Mouse (Mus musculus): Measurements from ENCODE around the gene Spint1. TPM values are rescaled to one million over a fixed set of nuclear protein-coding genes. Genes with fewer than 3 reads are reported as not detected.

Gene Spint1
- total and polyA plus RNA-seq, 3 experiments: not detected

GRCm38 (mm10) chr2:119196316-119197108, 40.6 kb upstream of the Spint1 start:
- Histone ChIP-seq H3K4me3 (ENCODE audit: control insufficient read depth in 1 of 2, insufficient read depth in 1 of 2, low read depth in 2 of 2, low read length in 2 of 2) (no peak overlapping the region), H3K27me3 (ENCODE audit: control insufficient read depth in 1 of 2, insufficient read depth in 2 of 2, low read length in 2 of 2) (no peaks in the 10 kb centered on the region), H3K27ac (ENCODE audit: control insufficient read depth, low read depth, low read length) (no peak overlapping the region), H3K9ac (ENCODE audit: control insufficient read depth, low read depth, low read length, poor library complexity, severe bottlenecking) (no peak overlapping the region), H3K79me2 (ENCODE audit: control insufficient read depth, insufficient read depth, low read length, poor library complexity) (no peaks in the 10 kb centered on the region), H3K4me1 (ENCODE audit: control insufficient read depth in 1 of 2, insufficient read depth in 2 of 2, low read length in 2 of 2) (peaks cover 0 to 3% of the 10 kb centered on the region in 2 experiments; a peak in 2 of 4 replicates), H3K9me3 (replicated peaks; ENCODE audit: insufficient read depth, low read length) (no peaks in the 10 kb centered on the region), H3K36me3 (ENCODE audit: control insufficient read depth in 1 of 2, insufficient read depth in 2 of 2, low read length in 2 of 2) (peaks cover 0 to 3% of the 10 kb centered on the region in 2 experiments; a peak in 1 of 4 replicates)
- no peak for DNase-seq (ENCODE audit: low read depth, low spot score)
- no peak for TF ChIP-seq ELF1 (IDR thresholded peaks at IDR 0.05; ENCODE audit: low read depth, low read length)
- TF ChIP-seq GATA1 (IDR thresholded peaks at IDR 0.05; ENCODE audit: low read depth, low read length): 0 out of 2 replicates have a peak, but pooled peaks have one; percentile 34
- TF ChIP-seq CHD2 (IDR thresholded peaks at IDR 0.05; ENCODE audit: low read length): no peak

GRCm38 (mm10) chr2:119197493-119197892, 39.7 kb upstream of the Spint1 start:
- Histone ChIP-seq H3K27me3 (ENCODE audit: control insufficient read depth in 1 of 2, insufficient read depth in 2 of 2, low read length in 2 of 2) (no peaks in the 10 kb centered on the region), H3K4me1 (ENCODE audit: control insufficient read depth in 1 of 2, insufficient read depth in 2 of 2, low read length in 2 of 2) (peaks cover 0 to 3% of the 10 kb centered on the region in 2 experiments; a peak in 2 of 4 replicates), H3K36me3 (ENCODE audit: control insufficient read depth in 1 of 2, insufficient read depth in 2 of 2, low read length in 2 of 2) (peaks cover 0 to 3% of the 10 kb centered on the region in 2 experiments; a peak in 1 of 4 replicates), H3K79me2 (ENCODE audit: control insufficient read depth, insufficient read depth, low read length, poor library complexity) (no peaks in the 10 kb centered on the region), H3K4me3 (ENCODE audit: control insufficient read depth in 1 of 2, insufficient read depth in 1 of 2, low read depth in 2 of 2, low read length in 2 of 2) (no peak overlapping the region), H3K9me3 (replicated peaks; ENCODE audit: insufficient read depth, low read length) (no peaks in the 10 kb centered on the region), H3K27ac (ENCODE audit: control insufficient read depth, low read depth, low read length) (no peak overlapping the region), H3K9ac (ENCODE audit: control insufficient read depth, low read depth, low read length, poor library complexity, severe bottlenecking) (no peak overlapping the region)
- no peak for DNase-seq (ENCODE audit: low read depth, low spot score)
- TF ChIP-seq MYB (IDR thresholded peaks at IDR 0.05; ENCODE audit: low read depth, low read length): no peak

GRCm38 (mm10) chr2:119198049-119198448, 39.1 kb upstream of the Spint1 start:
- no peak for TF ChIP-seq UBTF (IDR thresholded peaks at IDR 0.05; ENCODE audit: borderline replicate concordance, insufficient read depth, low read depth, low read length)
- TF ChIP-seq EP300 (IDR thresholded peaks at IDR 0.05; ENCODE audit: low read depth in 1 of 2, low read length in 2 of 2): no peak
- no peak for TF ChIP-seq POLR2AphosphoS2 (IDR thresholded peaks at IDR 0.05; ENCODE audit: low read length)
- TF ChIP-seq RCOR1 (IDR thresholded peaks at IDR 0.05; ENCODE audit: low read depth, low read length): no peak
- TF ChIP-seq MAZ (IDR thresholded peaks at IDR 0.05; ENCODE audit: low read depth, low read length): no peak
- no peak for TF ChIP-seq E2F4 (IDR thresholded peaks at IDR 0.05; ENCODE audit: borderline replicate concordance, low read depth, low read length)
- TF ChIP-seq ZC3H11A (IDR thresholded peaks at IDR 0.05; ENCODE audit: low read depth, low read length): no peak
- TF ChIP-seq GABPA (IDR thresholded peaks at IDR 0.05; ENCODE audit: low read depth, low read length): no peak
- no peak for TF ChIP-seq CHD2 (IDR thresholded peaks at IDR 0.05; ENCODE audit: low read length)
- no peak for TF ChIP-seq USF1 (IDR thresholded peaks at IDR 0.05; ENCODE audit: low read depth, low read length)
- no peak for TF ChIP-seq ELF1 (IDR thresholded peaks at IDR 0.05; ENCODE audit: low read depth, low read length)
- no peak for TF ChIP-seq NELFE (IDR thresholded peaks at IDR 0.05; ENCODE audit: low read depth, low read length)
- no peak for TF ChIP-seq TCF12 (IDR thresholded peaks at IDR 0.05; ENCODE audit: low read depth, low read length)
- TF ChIP-seq BHLHE40 (IDR thresholded peaks at IDR 0.05; ENCODE audit: borderline replicate concordance, low read depth, low read length): no peak
- DNase-seq (ENCODE audit: low read depth, low spot score): no peak

More at GRCm38 (mm10) chr2:119198049-119198448, 39.1 kb upstream of the Spint1 start:
- Histone ChIP-seq H3K27ac (ENCODE audit: control insufficient read depth, low read depth, low read length) (no peak overlapping the region), H3K9me3 (replicated peaks; ENCODE audit: insufficient read depth, low read length) (no peaks in the 10 kb centered on the region), H3K4me3 (ENCODE audit: control insufficient read depth in 1 of 2, insufficient read depth in 1 of 2, low read depth in 2 of 2, low read length in 2 of 2) (no peak overlapping the region), H3K4me1 (ENCODE audit: control insufficient read depth in 1 of 2, insufficient read depth in 2 of 2, low read length in 2 of 2) (peaks cover 0 to 3% of the 10 kb centered on the region in 2 experiments; a peak in 2 of 4 replicates), H3K27me3 (ENCODE audit: control insufficient read depth in 1 of 2, insufficient read depth in 2 of 2, low read length in 2 of 2) (no peaks in the 10 kb centered on the region), H3K9ac (ENCODE audit: control insufficient read depth, low read depth, low read length, poor library complexity, severe bottlenecking) (no peak overlapping the region), H3K36me3 (ENCODE audit: control insufficient read depth in 1 of 2, insufficient read depth in 2 of 2, low read length in 2 of 2) (peaks cover 0 to 3% of the 10 kb centered on the region in 2 experiments; a peak in 1 of 4 replicates), H3K79me2 (ENCODE audit: control insufficient read depth, insufficient read depth, low read length, poor library complexity) (no peaks in the 10 kb centered on the region)
